Mouse (Mus musculus): ENCODE measurements around the gene Gm28038. TPM values are rescaled to one million over a fixed set of nuclear protein-coding genes. Genes with fewer than 3 reads are reported as not detected.

Gene Gm28038
- total RNA-seq, 2 experiments from 2014 or later, result 0.92 to 3.1 TPM

DNA sequence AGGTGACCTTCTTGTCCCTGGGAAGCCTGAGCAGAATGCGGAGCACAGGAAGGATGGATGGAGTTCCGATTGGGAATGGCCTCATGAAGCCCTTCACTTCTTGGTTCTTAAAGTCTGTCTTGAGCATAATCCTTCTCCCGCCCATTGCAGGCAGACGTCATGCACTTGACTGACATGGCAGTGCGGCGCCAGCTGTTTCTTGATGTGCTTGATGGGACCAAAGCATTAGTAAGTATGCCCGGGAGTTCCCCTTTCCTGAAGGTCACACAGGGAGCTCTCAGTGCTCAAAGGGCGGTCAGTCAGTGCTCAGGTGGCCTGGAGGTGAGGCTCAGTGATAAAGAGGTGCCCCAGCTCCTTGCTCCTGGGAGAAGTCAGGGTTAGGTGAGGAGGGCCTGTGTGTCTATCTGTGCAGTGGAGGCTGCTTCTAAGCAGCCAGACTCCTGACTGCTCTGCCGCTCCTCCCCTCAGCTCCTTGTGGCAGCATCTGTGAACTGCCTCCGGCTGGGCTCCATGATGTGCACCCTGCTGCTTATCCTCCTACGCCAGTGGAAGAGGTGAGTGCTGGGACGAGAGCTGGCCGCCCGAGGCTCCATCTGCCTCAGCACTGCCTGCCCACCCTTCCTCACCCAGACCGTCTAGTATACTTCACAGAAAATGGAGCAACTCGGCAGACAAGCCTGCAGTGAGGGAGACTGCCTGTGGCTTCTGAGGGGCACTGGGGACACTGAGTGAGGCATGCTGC lies 55.5 kb downstream of the Gm28038 start:
- no peak for DNase-seq
- intact Hi-C loops (cut with DNase I), result no loop called here

DNA sequence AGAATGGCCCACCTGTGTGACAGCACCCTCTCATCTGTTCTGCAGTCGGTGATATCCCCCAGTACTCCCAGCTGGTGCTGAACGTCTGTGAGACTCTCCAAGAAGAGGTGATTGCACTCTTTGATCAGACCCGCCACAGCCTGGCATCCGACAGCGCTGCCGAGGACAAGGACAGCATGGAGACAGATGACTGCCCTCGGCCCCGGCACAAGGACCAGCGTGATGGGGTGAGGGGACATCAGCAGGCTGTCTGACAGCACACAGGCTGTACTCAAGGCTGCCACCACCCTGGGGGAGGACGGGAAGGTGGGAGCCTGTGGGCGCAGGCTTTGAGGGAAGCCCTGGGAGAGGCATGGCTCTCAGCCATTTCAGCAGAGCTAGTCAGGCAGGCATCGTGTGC lies 56.3 kb downstream of the Gm28038 start:
- intact Hi-C loops (cut with DNase I), result no loop called here
- DNase-seq, result no peak

DNA sequence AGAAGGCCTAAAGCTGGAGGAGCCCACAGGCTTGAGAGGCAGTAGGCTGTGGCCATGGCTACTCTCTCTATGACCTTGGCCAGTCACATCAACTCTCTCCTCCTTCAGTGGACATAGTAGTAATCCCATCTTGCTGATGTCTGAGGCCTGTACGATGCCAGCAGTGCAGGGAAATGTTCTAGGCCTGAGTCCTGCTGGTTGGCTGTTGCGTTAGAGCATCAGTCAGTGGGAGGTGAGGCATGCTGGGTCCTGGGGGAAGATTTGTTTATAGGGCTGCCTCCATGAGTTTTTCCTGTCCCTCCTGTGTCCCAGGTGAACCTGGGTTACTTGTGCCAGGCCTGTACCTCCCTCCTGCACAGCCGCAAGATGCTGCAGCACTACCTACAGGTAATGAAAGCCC lies 61.2 kb downstream of the Gm28038 start:
- no peak for DNase-seq
- intact Hi-C loops (cut with DNase I), result no loop called here

DNA sequence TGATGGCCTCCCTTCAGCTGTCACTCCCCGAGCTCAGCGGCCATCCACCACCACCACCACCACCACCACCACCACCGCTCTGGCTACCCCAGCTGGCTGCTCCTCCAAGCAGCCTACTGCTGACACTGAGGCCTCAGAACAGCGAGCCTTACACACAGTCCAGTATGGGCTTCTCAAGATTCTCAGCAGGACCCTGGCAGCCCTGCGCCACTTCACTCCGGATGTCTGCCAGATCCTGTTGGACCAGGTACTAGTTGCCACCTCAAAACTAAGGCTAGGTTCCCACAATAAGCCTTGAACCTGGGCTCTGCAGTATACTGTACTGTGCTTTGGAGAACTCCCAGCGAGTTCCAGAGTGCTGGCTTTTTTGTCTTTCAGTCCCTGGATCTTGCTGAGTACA lies 61.7 kb downstream of the Gm28038 start:
- intact Hi-C loops (cut with DNase I), result no loop called here
- DNase-seq, result no peak

DNA sequence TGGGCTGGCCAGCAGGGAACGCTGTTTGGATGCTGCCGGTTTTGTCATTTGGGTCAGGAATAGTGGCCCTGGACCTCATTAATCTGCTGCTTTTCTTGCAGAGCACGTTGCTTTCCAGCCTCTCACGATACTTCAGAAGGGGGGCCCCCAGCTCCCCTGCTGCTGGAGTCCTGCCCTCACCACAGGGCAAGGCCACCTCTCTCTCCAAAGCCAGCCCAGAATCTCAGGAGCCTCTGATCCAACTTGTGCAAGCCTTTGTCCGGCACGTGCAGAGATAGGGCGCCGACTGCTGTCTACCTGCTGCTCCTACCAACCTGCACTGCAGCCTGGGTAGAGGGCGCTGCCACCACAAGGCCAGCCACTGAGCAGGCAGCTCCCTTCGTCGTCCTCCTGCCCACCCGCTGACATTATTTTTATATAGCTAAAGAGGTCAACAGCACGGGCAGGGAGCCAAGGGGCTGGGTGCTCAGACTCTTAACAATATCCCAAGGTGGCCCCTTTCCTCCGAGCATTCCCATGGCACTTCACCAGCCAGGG lies 62.8 kb downstream of the Gm28038 start:
- DNase-seq, result peak; percentile 32 to 40
- intact Hi-C loops (cut with DNase I), result no loop called here

DNA sequence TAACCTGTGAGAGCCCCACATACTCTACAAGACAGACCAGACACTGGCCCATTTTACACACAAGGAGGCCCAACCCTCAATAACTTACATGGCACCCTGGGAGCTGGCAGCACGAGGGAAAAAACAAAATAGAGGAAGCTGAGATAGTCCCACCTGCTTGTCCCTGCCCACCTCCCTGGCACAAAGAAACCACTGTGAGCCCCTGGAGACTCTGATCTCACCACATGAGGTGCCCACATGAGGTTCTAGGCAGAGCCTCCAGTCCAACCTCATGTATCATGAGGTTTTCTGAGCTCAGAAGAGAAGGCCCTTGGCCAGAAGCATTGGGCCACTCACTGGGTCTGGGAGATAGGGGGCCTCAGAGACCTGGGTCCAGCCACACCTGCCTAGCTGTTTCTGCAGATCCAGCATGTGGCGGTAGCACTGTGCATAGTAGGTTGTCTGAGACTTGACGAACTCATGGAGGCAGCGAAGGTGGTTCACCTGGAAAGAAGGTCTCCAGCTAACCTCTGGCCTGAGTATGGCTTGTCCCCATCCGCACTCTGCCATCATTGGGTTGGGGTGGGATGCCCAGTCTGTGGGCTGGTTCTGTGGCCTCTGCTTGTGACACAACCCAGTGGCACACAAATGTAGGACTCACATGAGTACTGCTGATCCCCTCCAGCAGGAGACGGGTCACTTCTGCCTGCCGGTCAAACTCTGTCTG lies 65.3 kb downstream of the Gm28038 start:
- intact Hi-C loops (cut with DNase I), result no loop called here
- DNase-seq, result no peak

DNA sequence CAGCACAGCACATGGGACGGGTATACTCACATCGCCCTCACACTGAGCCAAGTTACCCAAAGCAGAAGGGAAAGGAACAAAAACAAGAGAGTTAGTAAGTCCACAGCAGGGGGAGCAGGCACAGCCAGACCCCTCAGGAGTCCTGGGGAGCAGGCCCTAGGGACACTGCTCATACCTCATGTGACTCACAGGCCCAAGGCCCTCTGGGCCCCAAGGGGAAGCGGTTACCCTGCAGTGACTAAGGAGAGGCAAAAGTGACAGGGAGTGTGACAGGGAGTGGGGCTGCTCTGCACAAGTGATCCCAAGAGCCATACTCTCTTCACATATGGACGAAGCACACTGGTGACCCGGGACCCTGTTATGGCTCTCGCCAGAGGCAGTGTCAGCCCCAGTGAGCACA lies 68.4 kb downstream of the Gm28038 start:
- DNase-seq, result no peak
- intact Hi-C loops (cut with DNase I), result no loop called here

Other genes starting within 250 kb of the Gm28038 start
- gene Wdr34, start 232.2 kb upstream of the Gm28038 start, total RNA-seq (2021), result 1 to 10 TPM; 6.4 to 8.2 TPM
- gene Set, start 223.7 kb upstream of the Gm28038 start, total RNA-seq (2021), result 100 to 1,000 TPM in 1 of 2 experiments, 10 to 100 TPM in 1; 87.1 to 103 TPM
- gene Pkn3, start 203.4 kb upstream of the Gm28038 start, total RNA-seq (2021), result 10 to 100 TPM in 1 of 2 experiments, 1 to 10 TPM in 1; 8.3 to 11.5 TPM
- 1 to 10 TPM; 4.1 to 4.7 TPM for gene Zdhhc12, start 187.4 kb upstream of the Gm28038 start, total RNA-seq (2021)
- 10 to 100 TPM; 24.3 to 27.3 TPM for gene Zer1, start 156.5 kb upstream of the Gm28038 start, total RNA-seq (2021)
- gene Tbc1d13, start 147.3 kb upstream of the Gm28038 start, total RNA-seq (2021), result 10 to 100 TPM; 17.5 to 18.0 TPM
- gene Endog, start 109.5 kb upstream of the Gm28038 start, total RNA-seq (2021), result 10 to 100 TPM; 91.8 to 92.4 TPM
- gene Spout1, start 102.6 kb upstream of the Gm28038 start, total RNA-seq (2021), result 1 to 10 TPM; 5.8 to 6.0 TPM
- gene Kyat1, start 75.2 kb upstream of the Gm28038 start, total RNA-seq (2021), result 10 to 100 TPM; 40.9 to 42.8 TPM
- gene Lrrc8a, start 43.3 kb upstream of the Gm28038 start, total RNA-seq (2021), result 10 to 100 TPM; 56.7 to 67.8 TPM
- gene Gm28035, start 40.5 kb upstream of the Gm28038 start, total RNA-seq (2021), result 1 to 10 TPM; 4.5 to 5.5 TPM
- 100 to 1,000 TPM in 1 of 2 experiments, 10 to 100 TPM in 1; 96.9 to 120 TPM for gene Phyhd1, start 14.8 kb upstream of the Gm28038 start, total RNA-seq (2021)
- 10 to 100 TPM; 22.4 to 24.7 TPM for gene Dolk, start 5.3 kb downstream of the Gm28038 start, total RNA-seq (2021)
- gene Nup188, start 5.4 kb downstream of the Gm28038 start, total RNA-seq (2021), result 10 to 100 TPM; 17.0 to 20.5 TPM
- 10 to 100 TPM; 41.9 to 43.1 TPM for gene Sh3glb2, start 78.3 kb downstream of the Gm28038 start, total RNA-seq (2021)
- 10 to 100 TPM; 62.9 to 69.4 TPM for gene Miga2, start 83.2 kb downstream of the Gm28038 start, total RNA-seq (2021)
- gene Dolpp1, start 111.2 kb downstream of the Gm28038 start, total RNA-seq (2021), result 1 to 10 TPM; 7.6 to 8.8 TPM
- gene Crat, start 134.8 kb downstream of the Gm28038 start, total RNA-seq (2021), result 100 to 1,000 TPM; 496 to 534 TPM
- gene Ptpa, start 135.0 kb downstream of the Gm28038 start, total RNA-seq (2021), result 10 to 100 TPM; 82.9 to 85.1 TPM
- gene Ier5l, start 193.2 kb downstream of the Gm28038 start, total RNA-seq (2021), result 1 to 10 TPM; 4.6 to 5.6 TPM

Data from heart, postnatal 36 days (tissue).